Mouse (Mus musculus) heart, postnatal 0 days (tissue): Measurements from ENCODE around the gene Hoxd4.

Source experiments
- CTCF ChIP-seq: IDR thresholded peaks from 2 replicates; pipeline ENCODE4 v1.5.1; 2016; ENCODE audit warnings: antibody characterized with exemption, control low read depth, low read depth
- EP300 ChIP-seq: IDR thresholded peaks from 2 replicates; pipeline ENCODE4 v1.6.1; 2016; ENCODE audit warnings: antibody characterized with exemption, low read depth

- TF ChIP-seq CTCF, result no peak
- no peak for TF ChIP-seq EP300
These were observed 37.8 kb upstream of the Hoxd4 start for GRCm38 (mm10) chr2:74673835-74674425.
